Mouse (Mus musculus): ENCODE measurements at regions not wholly inside any gene's neighbourhood (a gene's known extent, or its start where the extent isn't known, plus 50 kb on each side); places are given as distances from the start of the nearest gene placed in this dataset.

DNA sequence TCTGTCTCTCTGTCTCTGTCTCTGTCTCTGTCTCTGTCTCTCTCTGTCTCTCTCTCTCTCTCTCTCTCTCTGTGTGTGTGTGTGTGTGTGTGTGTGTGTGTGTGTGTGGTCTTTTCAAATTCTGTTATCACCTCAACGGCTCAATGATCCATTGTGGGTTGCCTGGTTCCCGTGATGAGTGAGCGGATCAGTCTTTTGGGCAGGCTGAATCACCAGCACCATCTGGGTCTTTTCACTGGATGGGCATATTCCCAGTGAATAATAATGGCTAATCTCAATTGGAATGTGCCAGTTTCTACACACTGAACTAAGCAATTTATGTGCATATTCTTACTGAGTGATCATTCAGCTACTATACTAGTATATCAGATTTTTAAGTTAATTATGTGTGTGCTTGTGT, 216.4 kb downstream of the Lmx1a start:
- no peak for ATAC-seq (ENCODE audit: low TSS enrichment)

DNA sequence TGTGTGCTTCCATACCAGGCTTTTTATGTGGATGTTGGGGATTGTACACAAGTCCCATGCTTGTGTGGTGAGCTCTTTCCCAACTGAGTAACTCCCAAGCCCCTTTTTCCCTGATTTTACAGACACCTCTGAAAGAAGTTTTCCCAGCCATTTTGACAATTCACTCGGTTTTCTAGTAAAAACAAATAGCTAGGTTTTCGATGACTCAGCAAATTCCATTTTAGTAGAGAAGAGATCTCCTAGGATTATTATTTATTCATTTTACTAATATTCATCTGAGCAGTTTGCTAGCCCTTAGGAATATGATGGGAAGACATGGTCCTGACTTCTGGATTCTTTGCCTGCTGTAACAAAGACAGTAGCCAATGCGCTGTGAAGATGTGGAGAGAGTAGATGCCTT, 223.0 kb downstream of the Lmx1a start:
- ATAC-seq (ENCODE audit: low TSS enrichment): no peak

DNA sequence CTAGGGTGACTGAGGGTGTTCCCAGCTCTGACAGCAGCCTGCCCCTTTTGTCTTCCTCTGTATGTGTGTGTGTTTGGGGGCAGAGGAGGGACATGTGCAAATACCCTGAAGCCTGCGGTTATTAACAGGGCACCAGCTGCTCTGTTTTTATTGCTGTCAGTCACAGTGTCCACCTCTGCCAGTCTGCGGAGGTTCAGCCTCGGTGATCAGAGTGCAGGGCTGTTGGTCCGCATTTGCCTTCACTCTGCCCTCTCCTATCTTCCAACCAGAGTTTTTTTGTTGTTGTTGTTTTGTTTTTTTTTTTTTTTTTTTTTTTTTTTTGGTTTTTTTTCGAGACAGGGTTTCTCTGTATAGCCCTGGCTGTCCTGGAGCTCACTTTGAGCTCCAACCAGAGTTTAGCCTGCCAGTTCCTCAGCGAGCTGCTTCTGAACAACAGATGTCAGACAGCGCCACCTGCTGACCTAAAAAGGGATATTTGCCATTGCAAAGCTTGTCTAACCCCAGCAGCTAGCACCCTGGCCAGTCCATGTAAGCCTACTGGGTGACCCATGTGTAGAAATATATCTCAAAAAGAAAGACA, 226.0 kb downstream of the Lmx1a start:
- peak; percentile 96 for ATAC-seq (ENCODE audit: low TSS enrichment)

GRCm38 (mm10) chr1:167915578-167916275, 226.7 kb downstream of the Lmx1a start:
- no peak for ATAC-seq (ENCODE audit: low TSS enrichment)

DNA sequence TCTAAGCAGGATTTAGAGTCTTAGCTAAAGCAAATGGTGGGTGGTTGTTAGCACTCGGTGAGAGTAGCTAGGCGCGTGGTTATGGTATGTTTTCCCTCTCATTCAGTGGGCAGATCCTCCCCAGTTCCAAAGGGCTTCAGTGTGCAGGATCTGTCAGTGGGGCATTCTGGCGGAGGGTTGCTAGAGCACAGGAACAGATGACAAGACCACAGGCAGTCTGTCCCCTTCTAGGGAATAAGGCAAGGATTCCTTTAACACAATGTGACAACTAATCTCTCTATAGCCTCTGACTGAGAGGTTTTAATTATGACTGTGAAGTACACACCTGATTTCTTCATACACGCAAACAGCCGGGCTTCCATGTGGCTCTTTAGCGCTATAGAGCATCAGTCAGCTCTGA, 233.9 kb downstream of the Lmx1a start:
- no peak for ATAC-seq (ENCODE audit: low TSS enrichment)

GRCm38 (mm10) chr1:167928060-167928467, 239.0 kb downstream of the Lmx1a start:
- ATAC-seq (ENCODE audit: low TSS enrichment): 0 out of 2 replicates have a peak, but pooled peaks have one; percentile 39

DNA sequence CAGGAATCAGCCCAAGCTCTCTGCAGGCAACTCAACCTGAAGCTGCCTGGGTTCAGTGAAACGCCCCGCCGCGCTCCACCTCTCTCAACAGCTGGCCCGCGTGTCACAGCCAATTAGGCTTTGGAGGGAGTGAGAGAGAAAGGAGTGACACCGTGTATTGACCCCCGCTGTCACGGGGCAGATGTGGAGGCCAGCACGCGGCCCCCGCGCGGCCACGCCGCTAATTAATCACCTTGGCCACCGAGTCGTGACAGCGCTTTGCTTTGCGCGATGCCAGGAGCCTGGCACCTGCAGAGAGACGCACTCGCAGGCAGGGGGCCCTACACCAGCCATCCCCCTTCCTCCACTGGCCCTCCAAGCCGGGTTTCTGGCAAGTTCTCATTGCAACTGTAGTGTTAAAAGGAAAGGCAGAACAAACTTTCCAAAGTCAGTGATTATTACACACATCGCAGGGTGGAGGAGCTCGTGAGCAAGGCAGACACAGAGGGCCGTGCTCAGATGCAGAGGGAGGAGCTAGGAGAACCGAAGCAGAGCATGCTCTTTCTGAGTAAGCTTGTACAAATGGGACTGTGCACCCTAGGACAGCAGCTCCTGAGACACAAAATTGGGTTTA, 240.8 kb downstream of the Lmx1a start:
- peak; percentile 92 for ATAC-seq (ENCODE audit: low TSS enrichment)

GRCm38 (mm10) chr1:167932088-167932487, 243.1 kb downstream of the Lmx1a start:
- ATAC-seq (ENCODE audit: low TSS enrichment): 0 out of 2 replicates have a peak, but pooled peaks have one; percentile 27

DNA sequence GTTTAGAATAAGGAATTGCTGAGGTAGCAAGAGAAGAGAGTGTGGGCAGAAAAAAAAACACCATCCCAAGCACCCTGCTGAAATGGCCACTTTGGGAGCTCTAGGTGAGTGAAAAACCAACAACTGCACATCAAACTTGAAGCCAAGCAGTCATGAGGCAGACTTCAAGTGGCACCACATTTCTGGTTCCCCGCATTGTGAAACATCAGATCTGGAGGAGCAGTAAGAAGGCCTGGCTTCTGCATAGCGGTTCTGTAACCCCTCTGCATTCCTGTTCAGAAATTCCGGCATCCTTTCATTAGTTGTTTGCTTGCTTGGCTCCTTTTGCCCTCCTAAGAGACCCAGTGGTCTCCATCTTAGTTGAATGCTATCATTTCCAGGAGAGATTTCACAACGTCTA, 247.7 kb downstream of the Lmx1a start:
- ATAC-seq (ENCODE audit: low TSS enrichment): no peak

- ATAC-seq (ENCODE audit: low TSS enrichment): peak; percentile 81
Observed at GRCm38 (mm10) chr1:167938176-167938575, 249.1 kb downstream of the Lmx1a start.

- peak; percentile 42 for ATAC-seq (ENCODE audit: low TSS enrichment)
Observed at GRCm38 (mm10) chr1:167942037-167942470, 253.0 kb downstream of the Lmx1a start.

- ATAC-seq (ENCODE audit: low TSS enrichment): no peak
Observed at GRCm38 (mm10) chr1:167943121-167943520, 254.1 kb downstream of the Lmx1a start.

- ATAC-seq (ENCODE audit: low TSS enrichment): peak; percentile 95
Observed at GRCm38 (mm10) chr1:167945615-167946252, 256.7 kb downstream of the Lmx1a start.

GRCm38 (mm10) chr1:167947866-167948265, 258.8 kb downstream of the Lmx1a start:
- no peak for ATAC-seq (ENCODE audit: low TSS enrichment)

- no peak for ATAC-seq (ENCODE audit: low TSS enrichment)
Observed at GRCm38 (mm10) chr1:167951717-167952116, 262.7 kb downstream of the Lmx1a start.

- no peak for ATAC-seq (ENCODE audit: low TSS enrichment)
Observed at GRCm38 (mm10) chr1:167958531-167958930, 269.5 kb downstream of the Lmx1a start.

DNA sequence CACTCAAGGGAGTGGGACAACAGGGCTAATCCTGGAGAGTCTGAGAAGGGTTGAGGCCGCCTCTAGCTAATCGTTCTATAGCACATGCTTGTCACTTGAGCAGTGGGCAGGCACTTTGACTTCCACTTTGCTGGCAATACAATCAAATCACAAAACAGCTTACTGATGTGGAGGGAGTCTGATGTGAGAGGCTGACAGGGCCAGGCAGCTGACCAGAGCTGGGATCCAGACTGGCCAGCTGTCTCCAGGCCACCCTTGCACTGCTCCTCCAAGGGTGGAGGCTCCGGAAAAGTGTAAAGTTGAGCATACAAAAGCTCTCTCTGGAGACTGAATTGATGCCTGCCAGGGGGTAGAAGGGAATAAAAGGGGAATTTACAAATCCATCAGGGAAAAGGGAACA, 280.5 kb downstream of the Lmx1a start:
- ATAC-seq (ENCODE audit: low TSS enrichment): no peak

DNA sequence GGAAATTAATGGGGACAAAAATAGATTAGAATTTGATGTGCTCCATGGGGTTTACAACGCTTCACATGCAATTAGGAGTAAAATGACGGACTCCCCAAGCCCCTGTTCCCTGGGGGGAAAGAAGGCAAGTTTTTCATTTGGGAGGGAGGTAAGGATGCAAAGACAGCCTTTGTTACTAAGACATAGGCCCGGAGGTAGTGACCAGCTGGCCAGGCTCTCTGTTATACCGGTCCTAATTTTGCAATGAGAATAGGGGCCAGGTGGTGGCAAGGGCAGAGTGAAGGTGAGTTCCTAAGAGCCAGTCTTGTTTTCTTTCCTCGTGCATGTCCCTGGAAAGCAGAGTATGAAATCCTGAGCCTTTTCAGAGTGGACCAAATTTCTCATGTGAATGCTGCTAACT, 280.9 kb downstream of the Lmx1a start:
- ATAC-seq (ENCODE audit: low TSS enrichment): no peak

DNA sequence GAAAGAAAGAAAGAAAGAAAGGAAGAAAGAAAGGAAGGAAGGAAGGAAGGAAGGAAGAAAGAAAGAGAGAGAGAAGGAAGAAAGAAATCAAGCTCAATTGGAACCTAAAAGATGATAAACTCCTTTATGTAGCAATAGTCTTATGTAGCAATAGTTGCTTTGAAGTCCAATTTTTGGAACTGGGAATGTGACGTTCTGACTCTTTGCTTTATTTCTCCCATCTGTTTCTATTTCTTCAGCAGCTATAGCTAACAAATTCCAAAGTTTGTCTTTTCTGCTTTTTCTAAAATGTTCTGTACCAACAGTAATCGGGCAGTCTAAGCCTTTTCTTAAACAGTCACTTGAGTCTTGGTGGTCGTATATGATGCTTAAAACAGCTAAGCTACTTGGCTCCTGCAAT, 287.7 kb downstream of the Lmx1a start:
- no peak for ATAC-seq (ENCODE audit: low TSS enrichment)

- peak; percentile 89 for ATAC-seq (ENCODE audit: low TSS enrichment)
Observed at GRCm38 (mm10) chr1:167979187-167979586, 290.1 kb downstream of the Lmx1a start.

- ATAC-seq (ENCODE audit: low TSS enrichment): no peak
Observed at GRCm38 (mm10) chr1:167979588-167979987, 290.6 kb downstream of the Lmx1a start.

DNA sequence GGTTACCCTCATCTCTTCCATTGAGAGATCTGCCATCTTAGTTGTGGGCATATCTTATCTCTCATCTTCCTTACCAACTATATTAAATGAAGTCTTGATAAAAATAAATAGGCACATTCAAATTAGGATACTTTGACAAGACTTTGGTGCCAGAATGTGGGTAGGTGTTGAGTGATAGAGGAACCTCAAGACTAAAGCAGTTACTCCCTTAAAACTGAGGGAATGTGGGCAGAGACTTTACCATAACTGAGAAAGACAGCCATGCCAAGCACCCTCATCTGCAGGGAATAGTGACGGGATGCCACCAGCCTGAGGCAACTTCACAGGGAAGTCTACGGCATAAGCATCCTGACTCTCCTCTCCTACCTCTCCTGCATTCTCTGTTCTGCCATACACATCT, 292.3 kb downstream of the Lmx1a start:
- peak; percentile 92 for ATAC-seq (ENCODE audit: low TSS enrichment)

DNA sequence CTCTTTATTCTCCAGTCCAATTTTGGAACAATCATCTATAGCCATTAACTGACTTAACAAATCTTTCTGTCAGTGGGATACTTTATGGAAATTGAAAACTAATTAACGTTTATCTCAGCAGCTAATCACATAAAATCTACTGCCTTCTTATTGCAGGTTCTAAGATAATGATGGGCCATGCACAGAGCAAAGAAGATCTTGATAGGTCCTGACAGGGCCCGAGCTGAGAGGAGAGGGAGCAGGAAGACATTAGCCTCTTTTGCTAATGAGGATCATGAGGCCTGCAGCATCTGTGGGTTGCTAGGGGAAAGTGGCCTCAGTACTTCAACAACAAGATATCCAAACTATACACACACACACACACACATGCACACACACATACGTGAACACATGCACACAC, 318.4 kb downstream of the Lmx1a start:
- no peak for ATAC-seq (ENCODE audit: low TSS enrichment)
